Mouse (Mus musculus) intestine, postnatal 0 days (tissue): ENCODE data around the gene Agbl4. TPM values are rescaled to one million over a fixed set of nuclear protein-coding genes. Genes with fewer than 3 reads are reported as not detected.
A peak's percentile ranks its signal among the peaks of the same experiment; 100 is the strongest.

Experiments
- ATAC-seq: fragments of 200-750 bp; cut with Nextera tagmentation; 2 replicates; pipeline ENCODE4 v1.8.0; 2017; ENCODE audit warnings: mild to moderate bottlenecking, moderate TSS enrichment, moderate library complexity
- H3K27ac ChIP-seq: fragments of 300-500 bp; sonication (generic); 2 replicates; pipeline ENCODE4 v1.5.1; 2014; ENCODE audit warnings: mild to moderate bottlenecking, low read depth, low read length, moderate library complexity
- H3K27me3 ChIP-seq: fragments of 300-500 bp; sonication (generic); replicated peaks from 2 replicates; pipeline ENCODE4 v1.6.1; 2014; ENCODE audit warnings: low read length, mixed read lengths; ENCODE audit not compliant: control insufficient read depth, insufficient read depth
- H3K36me3 ChIP-seq: fragments of 300-500 bp; sonication (generic); 2 replicates; pipeline ENCODE4 v1.6.1; 2014; ENCODE audit warnings: mild to moderate bottlenecking, moderate library complexity; ENCODE audit not compliant: control insufficient read depth, insufficient read depth
- H3K4me1 ChIP-seq: fragments of 300-500 bp; sonication (generic); replicated peaks from 2 replicates; pipeline ENCODE4 v1.6.1; 2014; ENCODE audit warnings: antibody characterized with exemption, low read length, mixed read lengths; ENCODE audit not compliant: control insufficient read depth, insufficient read depth
- H3K4me2 ChIP-seq: fragments of 300-500 bp; sonication (generic); replicated peaks from 2 replicates; pipeline ENCODE4 v1.6.1; 2014; ENCODE audit warnings: low read depth, mild to moderate bottlenecking, moderate library complexity
- H3K4me3 ChIP-seq: fragments of 300-500 bp; sonication (generic); 2 replicates; pipeline ENCODE4 v1.5.1; 2014; ENCODE audit warnings: low read depth, low read length
- H3K9ac ChIP-seq: fragments of 300-500 bp; sonication (generic); 2 replicates; pipeline ENCODE4 v1.6.1; 2014; ENCODE audit warnings: mild to moderate bottlenecking, low read depth, low read length
- H3K9me3 ChIP-seq: fragments of 300-500 bp; sonication (generic); 2 replicates; pipeline ENCODE4 v1.6.1; 2016; ENCODE audit warnings: mixed run types; ENCODE audit not compliant: control insufficient read depth
- CTCF ChIP-seq: sonication (generic); IDR thresholded peaks from 2 replicates; pipeline ENCODE4 v1.5.1; 2016; ENCODE audit warnings: low read depth, mild to moderate bottlenecking, control low read depth, antibody characterized with exemption, moderate library complexity
- WGBS: fragments of 180-500 bp; shearing (Covaris S2); extraction: QIAGEN DNeasy Blood & Tissue Kit; methylation state at CpG from one replicate; pipeline ENCODE4 v1.1.7; 2014; 5-methylcytosine and 5-hydroxymethylcytosine counted together
- polyA plus RNA-seq: library from polyadenylated mRNA; unstranded; fragments of >200 nt; fragmentation: Nextera tagmentation; extraction: Ambion mirVana; gene quantifications from 2 replicates; pipeline ENCODE4 v1.2.1, GENCODE M21; 2015

The Agbl4 gene
- polyA plus RNA-seq, 1 experiment from 2014 or later, result 0.18 TPM

- ATAC-seq, result 0 out of 2 replicates have a peak, but pooled peaks have one; percentile 26
- H3K36me3 ChIP-seq, result peaks cover 27% of the 10 kb centered on the region
- TF ChIP-seq CTCF, result no peak
- H3K27ac ChIP-seq, result peak overlapping the region; percentile 62
- no peaks in the 10 kb centered on the region for H3K27me3 ChIP-seq
- no peaks in the 10 kb centered on the region for H3K9me3 ChIP-seq
- no peak overlapping the region for H3K9ac ChIP-seq
- H3K4me1 ChIP-seq, result no peaks in the 10 kb centered on the region; the same call in 1 of the 2 replicates
- 70% methylated on average over 5 of the region's 5 CpGs for WGBS
- H3K4me3 ChIP-seq, result no peak overlapping the region
- no peak overlapping the region for H3K4me2 ChIP-seq
Observed at GRCm38 (mm10) chr4:111455621-111456020, 1058.2 kb downstream of the Agbl4 start.

- Histone ChIP-seq H3K4me3 (no peak overlapping the region), H3K27ac (no peak overlapping the region), H3K36me3 (peaks cover 27% of the 10 kb centered on the region), H3K9me3 (no peaks in the 10 kb centered on the region), H3K4me1 (no peaks in the 10 kb centered on the region), H3K27me3 (no peaks in the 10 kb centered on the region), H3K4me2 (no peak overlapping the region), H3K9ac (no peak overlapping the region)
- ATAC-seq, result no peak
- no peak for TF ChIP-seq CTCF
- WGBS, result 90% methylated on average over 5 of the region's 5 CpGs
Observed at GRCm38 (mm10) chr4:111457568-111457967, 1060.1 kb downstream of the Agbl4 start.

- H3K4me2 ChIP-seq, result no peak overlapping the region
- H3K4me3 ChIP-seq, result no peak overlapping the region
- H3K9ac ChIP-seq, result no peak overlapping the region
- no peaks in the 10 kb centered on the region; the same call in 1 of the 2 replicates for H3K4me1 ChIP-seq
- H3K27ac ChIP-seq, result no peak overlapping the region
- no peaks in the 10 kb centered on the region for H3K36me3 ChIP-seq
- WGBS, result 65% methylated on average over 2 of the region's 2 CpGs
- H3K27me3 ChIP-seq, result no peaks in the 10 kb centered on the region
- TF ChIP-seq CTCF, result no peak
- H3K9me3 ChIP-seq, result no peaks in the 10 kb centered on the region
- no peak for ATAC-seq
Observed at GRCm38 (mm10) chr4:111467293-111467773, 1069.9 kb downstream of the Agbl4 start.

- Histone ChIP-seq H3K4me2 (no peak overlapping the region), H3K4me3 (no peak overlapping the region), H3K4me1 (no peaks in the 10 kb centered on the region; the same call in 1 of the 2 replicates), H3K36me3 (no peaks in the 10 kb centered on the region), H3K9ac (no peak overlapping the region), H3K27ac (no peak overlapping the region), H3K27me3 (no peaks in the 10 kb centered on the region), H3K9me3 (no peaks in the 10 kb centered on the region)
- no peak for ATAC-seq
- WGBS, result 82% methylated on average over 4 of the region's 4 CpGs
- TF ChIP-seq CTCF, result no peak
Observed at GRCm38 (mm10) chr4:111467796-111468195, 1070.3 kb downstream of the Agbl4 start.

- no peaks in the 10 kb centered on the region for H3K9me3 ChIP-seq
- no peaks in the 10 kb centered on the region for H3K36me3 ChIP-seq
- H3K27ac ChIP-seq, result no peak overlapping the region
- ATAC-seq, result no peak
- no peak overlapping the region for H3K4me3 ChIP-seq
- WGBS, result 70% methylated on average over 2 of the region's 2 CpGs
- H3K27me3 ChIP-seq, result no peaks in the 10 kb centered on the region
- H3K9ac ChIP-seq, result no peak overlapping the region
- no peaks in the 10 kb centered on the region; the same call in 1 of the 2 replicates for H3K4me1 ChIP-seq
- no peak overlapping the region for H3K4me2 ChIP-seq
- no peak for TF ChIP-seq CTCF
Observed at GRCm38 (mm10) chr4:111469847-111470246, 1072.4 kb downstream of the Agbl4 start.

GRCm38 (mm10) chr4:111471726-111472125, 1074.3 kb downstream of the Agbl4 start:
- Histone ChIP-seq H3K4me2 (no peak overlapping the region), H3K4me3 (no peak overlapping the region), H3K27me3 (no peaks in the 10 kb centered on the region), H3K4me1 (no peaks in the 10 kb centered on the region; the same call in 1 of the 2 replicates), H3K36me3 (no peaks in the 10 kb centered on the region), H3K27ac (no peak overlapping the region), H3K9me3 (no peaks in the 10 kb centered on the region), H3K9ac (no peak overlapping the region)
- WGBS, result 62% methylated on average over 3 of the region's 3 CpGs
- ATAC-seq, result no peak
- TF ChIP-seq CTCF, result no peak
